Mouse (Mus musculus) embryonic fibroblast, embryonic 13.5 days (primary cell): ENCODE results near the gene Optn. TPM values are rescaled to one million over a fixed set of nuclear protein-coding genes. Genes with fewer than 3 reads are reported as not detected.

Experiments used
- H3K27ac ChIP-seq: 2 replicates; pipeline ENCODE4 v1.5.1; 2012; ENCODE audit warnings: low read length, control low read depth, inconsistent platforms; ENCODE audit not compliant: insufficient read depth
- H3K4me1 ChIP-seq: 2 replicates; pipeline ENCODE4 v1.6.1; 2011; ENCODE audit warnings: low read length; ENCODE audit not compliant: control insufficient read depth, insufficient read depth
- H3K4me3 ChIP-seq: 2 replicates; pipeline ENCODE4 v1.5.1; 2011; ENCODE audit warnings: mild to moderate bottlenecking, control low read depth, low read length; ENCODE audit not compliant: insufficient read depth
- CTCF ChIP-seq: IDR thresholded peaks from 2 replicates; pipeline ENCODE4 v1.5.1; 2011; ENCODE audit warnings: mild to moderate bottlenecking, control low read depth, low read length, moderate library complexity, borderline replicate concordance; ENCODE audit not compliant: insufficient read depth
- POLR2A ChIP-seq: IDR thresholded peaks from 2 replicates; pipeline ENCODE4 v1.6.1; 2011; ENCODE audit warnings: low read depth, mild to moderate bottlenecking, control low read depth, low read length, moderate library complexity
- polyA plus RNA-seq: library from polyadenylated mRNA; stranded (reverse); fragments of >200 nt; gene quantifications from 2 replicates; pipeline ENCODE4 v1.2.4, GENCODE M21; 2011; ENCODE audit warnings: low read depth; ENCODE audit not compliant: missing spikeins, insufficient read length

Optn gene
- polyA plus RNA-seq, 1 experiment, result 10.4 TPM

- Histone ChIP-seq H3K4me1 (no peaks in the 10 kb centered on the region), H3K4me3 (no peak overlapping the region), H3K27ac (no peak overlapping the region)
- TF ChIP-seq POLR2A (no peak), CTCF (no peak)
Measured at GRCm38 (mm10) chr2:5033546-5034420, 30.1 kb downstream of the Optn start.

GRCm38 (mm10) chr2:5032665-5033064 is 31.2 kb downstream of the Optn start:
- Histone ChIP-seq H3K4me3 (no peak overlapping the region), H3K4me1 (no peaks in the 10 kb centered on the region), H3K27ac (no peak overlapping the region)
- no peak for TF ChIP-seq POLR2A
- no peak for TF ChIP-seq CTCF

DNA sequence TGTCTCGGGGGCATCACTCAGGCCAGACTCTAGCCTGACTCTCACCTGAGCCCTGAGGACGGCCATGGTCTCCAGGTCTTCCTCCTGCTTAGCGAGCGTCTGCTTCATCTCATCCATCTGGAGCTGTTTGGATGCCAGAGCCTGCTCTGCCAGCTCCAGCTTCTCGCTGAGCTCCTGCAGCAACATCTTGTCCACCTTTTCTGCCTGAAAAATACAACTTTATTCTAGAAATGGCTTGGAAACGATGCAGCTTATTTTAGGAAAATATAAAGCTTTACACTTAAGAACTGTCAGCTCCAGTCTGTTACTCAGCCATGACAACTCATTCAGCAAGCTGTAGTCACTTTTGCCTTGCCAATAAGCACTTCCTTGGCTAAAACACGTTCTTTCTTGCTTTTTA is 32.6 kb downstream of the Optn start:
- TF ChIP-seq CTCF (no peak), POLR2A (no peak)

DNA sequence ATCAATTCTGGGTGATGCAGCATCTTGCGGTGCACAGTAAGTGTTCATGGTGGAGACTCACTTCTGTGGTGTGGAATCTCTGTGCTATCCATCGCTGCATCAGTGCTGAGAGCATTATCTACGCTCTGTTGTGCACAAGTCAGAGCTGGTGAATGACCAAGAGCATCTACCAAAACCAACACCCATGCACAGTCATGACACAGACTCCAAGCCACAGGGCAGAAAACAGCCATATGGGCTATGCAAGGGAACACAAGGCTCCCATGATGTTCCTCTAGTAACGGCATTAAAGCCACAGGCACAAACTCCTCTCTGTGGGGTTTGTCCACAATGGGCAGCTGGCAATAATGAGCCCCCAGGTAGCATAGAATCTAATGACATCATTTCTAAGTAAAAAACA is 34.0 kb downstream of the Optn start:
- H3K4me1 ChIP-seq, result no peaks in the 10 kb centered on the region
- H3K27ac ChIP-seq, result no peak overlapping the region
- no peak for TF ChIP-seq POLR2A
- TF ChIP-seq CTCF, result no peak
- no peak overlapping the region for H3K4me3 ChIP-seq

More for the DNA sequence above, 32.6 kb downstream of the Optn start:
- no peaks in the 10 kb centered on the region for H3K4me1 ChIP-seq
- H3K4me3 ChIP-seq, result no peak overlapping the region
- H3K27ac ChIP-seq, result no peak overlapping the region

- TF ChIP-seq POLR2A (no peak), CTCF (no peak)
- H3K4me1 ChIP-seq, result no peaks in the 10 kb centered on the region
- no peak overlapping the region for H3K27ac ChIP-seq
- H3K4me3 ChIP-seq, result no peak overlapping the region
Measured at GRCm38 (mm10) chr2:5028047-5028446, 35.8 kb downstream of the Optn start.

DNA sequence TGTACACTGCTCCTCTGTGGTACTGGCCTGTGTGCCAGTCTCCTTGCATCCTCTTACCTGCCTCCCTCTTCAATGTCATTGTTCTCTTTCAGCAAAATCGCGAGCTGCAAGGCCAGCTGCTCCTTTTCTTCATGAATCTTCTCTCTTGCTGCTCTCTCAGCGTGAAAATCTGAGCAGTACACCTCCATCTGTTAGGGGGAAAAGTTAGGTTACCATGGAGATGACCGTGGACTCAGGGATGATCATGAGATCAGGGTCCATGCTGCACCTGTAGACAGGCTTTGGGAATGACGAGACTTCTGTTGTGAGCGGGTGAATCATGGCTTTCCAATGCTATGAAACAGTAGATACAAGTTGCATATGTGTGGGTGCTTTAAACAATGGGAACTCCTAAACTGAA is 36.8 kb downstream of the Optn start:
- no peaks in the 10 kb centered on the region for H3K4me1 ChIP-seq
- H3K27ac ChIP-seq, result no peak overlapping the region

DNA sequence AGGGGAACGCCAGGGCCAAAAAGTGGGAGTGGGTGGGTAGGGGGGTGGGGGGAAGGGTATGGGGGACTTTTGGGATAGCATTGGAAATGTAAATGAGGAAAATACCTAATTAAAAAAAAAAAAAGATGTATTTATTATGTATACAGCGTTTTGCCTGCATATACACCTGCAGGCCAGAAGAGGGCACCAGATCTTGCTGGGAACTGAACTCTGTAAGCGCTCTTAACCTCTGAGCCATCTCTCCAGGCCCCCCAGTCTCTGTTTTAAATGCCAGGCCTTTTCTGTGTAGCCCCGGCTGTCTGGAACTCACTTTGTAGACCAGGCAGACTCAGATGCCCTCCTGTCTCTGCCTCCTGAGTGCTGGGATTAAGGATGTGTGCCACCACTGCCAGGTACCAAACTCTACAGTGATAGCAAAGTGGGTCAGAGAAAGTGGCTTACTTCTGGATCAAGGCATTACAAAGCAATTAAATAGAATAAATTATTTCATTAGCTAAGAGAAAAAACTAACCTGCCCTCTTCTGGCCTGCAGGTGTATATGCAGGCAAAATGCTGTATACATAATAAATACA is 38.6 kb downstream of the Optn start:
- Histone ChIP-seq H3K27ac (no peak overlapping the region), H3K4me3 (no peak overlapping the region), H3K4me1 (no peaks in the 10 kb centered on the region)
- no peak for TF ChIP-seq POLR2A
- TF ChIP-seq CTCF, result no peak

More for the DNA sequence above, 36.8 kb downstream of the Optn start:
- no peak overlapping the region for H3K4me3 ChIP-seq
- no peak for TF ChIP-seq CTCF
- TF ChIP-seq POLR2A, result no peak

GRCm38 (mm10) chr2:5023699-5024399 is 40.0 kb downstream of the Optn start:
- TF ChIP-seq CTCF (no peak), POLR2A (no peak)
- no peak overlapping the region for H3K27ac ChIP-seq
- H3K4me3 ChIP-seq, result no peak overlapping the region
- no peaks in the 10 kb centered on the region for H3K4me1 ChIP-seq

- no peak overlapping the region for H3K27ac ChIP-seq
- H3K4me3 ChIP-seq, result no peak overlapping the region
- TF ChIP-seq POLR2A, result no peak
- no peak for TF ChIP-seq CTCF
- H3K4me1 ChIP-seq, result no peaks in the 10 kb centered on the region
Measured at GRCm38 (mm10) chr2:5023275-5023674, 40.6 kb downstream of the Optn start.
